Mouse (Mus musculus) thymus, postnatal 14 days (tissue): ENCODE measurements around the gene Slc28a3.

ENCODE experiments used
- DNase-seq: peaks from one replicate; pipeline ENCODE4 v3.0.0; 2021

Slc28a3 gene

DNA sequence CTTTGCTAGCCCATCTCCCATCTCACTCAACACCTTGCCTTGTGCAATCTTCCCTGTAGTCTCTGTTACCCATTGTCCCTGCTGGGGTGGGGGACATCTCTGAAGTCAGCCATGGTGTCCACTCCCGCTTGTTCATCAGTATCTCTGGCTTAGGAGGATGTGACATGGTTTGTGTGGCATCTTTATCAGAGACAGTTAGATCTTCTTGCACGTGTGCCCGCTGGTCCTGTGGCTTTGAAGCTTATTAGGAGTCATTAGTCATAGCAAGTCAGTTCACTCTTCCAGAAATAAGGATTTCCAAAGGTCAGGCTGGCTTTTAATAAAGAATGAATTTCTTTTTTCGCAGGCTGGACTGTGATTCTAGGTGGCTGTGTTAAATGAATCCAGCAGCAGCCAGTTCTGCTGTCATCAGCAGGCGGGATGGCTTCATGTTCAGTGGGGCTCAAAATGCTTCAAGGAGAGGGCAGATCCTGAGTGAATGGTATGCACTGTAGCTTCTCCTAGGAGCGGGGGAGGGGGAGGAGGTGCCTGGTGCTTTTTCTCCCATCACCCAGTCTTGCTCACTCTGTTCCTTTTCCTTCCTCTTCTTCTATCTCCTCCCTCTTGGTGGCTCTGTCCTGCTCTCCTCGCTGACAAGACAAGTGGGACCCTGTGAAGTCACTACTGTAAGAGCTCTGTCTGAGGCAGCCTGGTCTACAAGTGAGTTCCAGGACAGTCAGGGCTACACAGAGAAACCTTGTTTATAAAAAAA is 89.9 kb downstream of the Slc28a3 start:
- DNase-seq = no peak

GRCm38 (mm10) chr13:58520028-58520427 is 90.6 kb downstream of the Slc28a3 start:
- no peak for DNase-seq

- DNase-seq = no peak
These were observed 94.4 kb downstream of the Slc28a3 start for GRCm38 (mm10) chr13:58516277-58516676.

GRCm38 (mm10) chr13:58515635-58516034 is 95.0 kb downstream of the Slc28a3 start:
- no peak for DNase-seq

GRCm38 (mm10) chr13:58514147-58514727 is 96.4 kb downstream of the Slc28a3 start:
- DNase-seq = no peak

DNA sequence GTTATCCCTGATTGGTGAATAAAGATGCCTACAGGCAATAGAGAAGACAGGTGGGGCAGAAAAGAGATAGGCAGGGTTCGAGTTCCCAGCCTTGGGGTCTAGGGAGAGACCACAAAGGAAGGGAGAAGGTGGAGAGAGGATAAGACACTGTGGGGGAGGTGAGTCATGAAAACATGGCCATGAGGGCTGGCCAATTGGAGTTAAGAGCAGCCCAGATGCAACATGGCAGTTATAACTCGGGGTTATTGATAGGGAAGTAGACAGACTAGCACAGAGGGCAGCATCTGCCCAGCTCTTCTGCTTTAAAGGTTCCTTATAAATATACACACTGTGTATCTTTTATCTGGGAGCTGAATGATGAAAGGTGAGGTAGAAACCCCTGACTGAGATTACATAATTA is 98.8 kb downstream of the Slc28a3 start:
- DNase-seq = no peak

DNA sequence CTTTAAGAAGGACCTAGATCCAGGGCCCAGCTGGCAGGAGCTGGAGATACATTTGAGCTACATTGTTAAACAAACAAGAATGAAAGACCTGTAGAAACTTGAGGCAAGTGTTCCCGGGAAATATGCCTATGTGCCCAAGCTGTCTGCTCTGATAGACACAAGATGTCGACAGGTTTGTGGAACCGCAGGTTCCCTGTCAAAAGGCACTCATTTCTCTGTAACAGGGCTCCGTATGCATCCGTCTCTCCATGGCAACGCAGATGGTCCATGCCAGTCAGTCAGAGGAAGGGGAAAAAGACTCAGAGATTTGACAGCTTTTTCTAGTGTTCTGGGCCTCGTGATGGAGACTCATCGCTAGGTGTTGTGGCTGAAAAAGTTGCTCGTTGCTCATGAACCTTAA is 99.4 kb downstream of the Slc28a3 start:
- no peak for DNase-seq

GRCm38 (mm10) chr13:58509241-58509640 is 101.4 kb downstream of the Slc28a3 start:
- DNase-seq = no peak

DNA sequence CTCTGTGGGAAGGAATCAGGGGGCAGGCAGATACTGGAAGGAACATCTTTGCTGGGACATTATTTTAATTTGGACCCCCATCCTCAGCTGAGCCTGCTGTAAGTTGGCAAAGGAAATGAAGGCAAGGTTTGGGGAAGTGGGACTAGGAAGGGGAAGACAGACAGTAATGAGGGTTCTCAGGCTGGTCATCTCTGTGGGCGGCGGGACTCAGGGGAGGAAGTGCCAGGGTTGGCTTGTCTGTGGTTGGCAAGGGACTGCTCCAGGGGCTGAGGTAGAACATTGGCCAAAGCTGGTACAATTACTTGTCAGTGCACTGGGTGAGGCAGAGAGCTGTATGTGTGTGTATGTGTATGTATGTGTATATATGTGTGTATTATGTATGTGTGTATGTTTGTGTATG is 107.1 kb downstream of the Slc28a3 start:
- no peak for DNase-seq

DNA sequence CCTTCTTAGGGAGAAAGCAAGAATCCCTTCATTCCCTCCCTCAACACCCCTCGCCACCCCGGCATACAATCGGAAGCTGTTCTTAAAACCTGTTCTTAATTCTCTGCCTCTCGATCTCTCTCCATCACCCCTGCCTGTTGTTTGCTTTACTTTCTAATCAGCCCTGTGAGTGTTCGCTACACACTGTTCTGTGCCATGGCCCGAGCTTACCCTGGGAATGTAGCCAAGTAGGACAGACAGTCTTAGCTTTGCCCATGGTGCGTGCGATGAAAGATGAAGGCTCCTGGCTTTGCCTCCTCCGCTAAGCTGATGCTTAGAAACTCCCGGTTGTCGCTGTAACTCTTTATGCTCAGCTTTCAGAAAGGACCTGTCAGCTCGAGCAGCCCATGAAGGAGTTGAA is 112.9 kb downstream of the Slc28a3 start:
- no peak for DNase-seq
